Comparison of ENCODE assay signal across 8 mouse cellular contexts in the genomic region with DNA sequence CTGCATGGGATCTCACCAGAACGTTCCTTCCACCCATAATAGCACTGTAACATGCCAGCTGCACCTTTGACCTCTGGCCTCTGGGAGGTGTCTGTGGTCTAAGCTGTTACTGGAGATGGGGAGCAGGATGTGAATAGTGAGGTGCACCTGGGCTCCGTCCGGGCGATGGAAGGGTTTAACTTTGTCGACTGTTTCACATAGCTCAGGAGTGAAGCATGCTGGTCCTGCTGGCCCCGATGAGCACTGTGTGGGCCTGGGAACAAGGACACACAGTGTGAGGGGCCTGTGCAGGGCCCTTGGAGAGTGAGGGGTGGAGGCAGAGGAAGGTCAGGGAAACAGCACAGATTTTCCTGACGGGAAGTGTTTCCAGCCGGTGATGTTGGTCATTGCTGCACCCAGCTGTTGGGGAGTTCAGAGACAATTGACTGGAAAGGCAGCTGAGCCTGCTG. TPM values are rescaled to one million over a fixed set of nuclear protein-coding genes. Genes with fewer than 3 reads are reported as not detected.
A peak's percentile ranks its signal among the peaks of the same experiment; 100 is the strongest.
DNase-seq lines count a peak whose midpoint lies in the region; ATAC-seq and TF ChIP-seq lines count a peak whose summit lies in the region.

No protein-coding gene starts in this region.

- no peak overlapping the region for H3K4me2 ChIP-seq in limb, embryonic 14.5 days (replicated peaks; ENCODE audit: low read depth, low read length, severe bottlenecking)

- H3K9ac ChIP-seq in limb, embryonic 14.5 days (ENCODE audit: low read depth, low read length, severe bottlenecking), result no peak overlapping the region

- H3K4me1 ChIP-seq in kidney, adult 2 months (ENCODE audit: control insufficient read depth, insufficient read depth, low read length), result peaks cover 33% of the 10 kb centered on the region
- H3K4me1 ChIP-seq in bone marrow macrophage, adult 2 months (ENCODE audit: control insufficient read depth, insufficient read depth, low read length), result peaks cover 54% of the 10 kb centered on the region
- H3K4me1 ChIP-seq in limb, embryonic 14.5 days (ENCODE audit: control insufficient read depth, insufficient read depth, low read length), result peaks cover 10% of the 10 kb centered on the region

- H3K36me3 ChIP-seq in kidney, adult 2 months (ENCODE audit: control insufficient read depth, insufficient read depth, low read length), result no peaks in the 10 kb centered on the region
- H3K36me3 ChIP-seq in limb, embryonic 14.5 days (ENCODE audit: control insufficient read depth, insufficient read depth, low read length), result peaks cover 38% of the 10 kb centered on the region

- peak; percentile 23; the same call in 1 of the 2 replicates for ATAC-seq in limb, embryonic 14.5 days (ENCODE audit: low FRiP score, low read depth)

- WGBS in kidney, adult 2 months, result 39% methylated on average over 8 of the region's 8 CpGs
- WGBS in limb, embryonic 14.5 days, result 34% methylated on average over 8 of the region's 8 CpGs

- no peak overlapping the region for H3K4me3 ChIP-seq in kidney, adult 2 months (ENCODE audit: insufficient read depth, low read depth, low read length)
- H3K4me3 ChIP-seq in bone marrow macrophage, adult 2 months (ENCODE audit: insufficient read depth, low read length), result no peak overlapping the region
- no peak overlapping the region for H3K4me3 ChIP-seq in limb, embryonic 14.5 days (replicated peaks; ENCODE audit: low read length)

- no peak for DNase-seq in kidney, adult 2 months
- no peak for DNase-seq in kidney, postnatal 36 days
- DNase-seq in CD4-positive helper T cell, adult 2 months (ENCODE audit: low read depth, low spot score), result peak; percentile 10
- no peak for DNase-seq in limb, embryonic 14.5 days (ENCODE audit: low spot score)
- DNase-seq in adrenal gland, postnatal 14 days, result no peak
- no peak for DNase-seq in ovary, adult 18-20 months (ENCODE audit: low spot score)
- no peak for DNase-seq in spleen, postnatal 10 days (ENCODE audit: low spot score in 2 of 2)

- no peaks in the 10 kb centered on the region for H3K27me3 ChIP-seq in kidney, adult 2 months (replicated peaks; ENCODE audit: control insufficient read depth, insufficient read depth, low read length)
- H3K27me3 ChIP-seq in limb, embryonic 14.5 days (ENCODE audit: control insufficient read depth, insufficient read depth, low read length), result no peaks in the 10 kb centered on the region

- peak overlapping the region; percentile 45; the same call in 1 of the 2 replicates for H3K27ac ChIP-seq in kidney, adult 2 months (ENCODE audit: insufficient read depth, low read depth, low read length)
- peak overlapping the region; percentile 99 for H3K27ac ChIP-seq in bone marrow macrophage, adult 2 months (ENCODE audit: insufficient read depth, low read depth, low read length)
- H3K27ac ChIP-seq in limb, embryonic 14.5 days (replicated peaks; ENCODE audit: low read depth, low read length), result peak overlapping the region; percentile 35; the same call in 1 of the 2 replicates

- TF ChIP-seq POLR2A in kidney, adult 2 months (IDR thresholded peaks at IDR 0.05; ENCODE audit: low read depth, low read length), result no peak
- TF ChIP-seq POLR2A in bone marrow macrophage, adult 2 months (IDR thresholded peaks at IDR 0.05; ENCODE audit: borderline replicate concordance, low read depth, low read length), result no peak
- TF ChIP-seq POLR2A in limb, embryonic 14.5 days (IDR thresholded peaks at IDR 0.05; ENCODE audit: borderline replicate concordance, extremely low read depth, insufficient read depth, insufficient read length), result no peak

- no peak for TF ChIP-seq CTCF in kidney, adult 2 months (conservative IDR thresholded peaks at IDR 0.05; ENCODE audit: insufficient read depth, insufficient read length, low read depth, low read length)
- TF ChIP-seq CTCF in bone marrow macrophage, adult 2 months (IDR thresholded peaks at IDR 0.05; ENCODE audit: low read depth, low read length), result no peak

- H3K9me3 ChIP-seq in limb, embryonic 14.5 days (ENCODE audit: control insufficient read depth, low read length), result no peaks in the 10 kb centered on the region

RNA-seq across cellular contexts. Expression of a gene that starts 23.1 kb away (rescaled TPM):
- polyA plus RNA-seq in kidney, adult 2 months (2012; rRNA removed), result 39.5 and 47.7 TPM in 2 replicates
- 103 and 109 TPM in 2 replicates for polyA plus RNA-seq in bone marrow macrophage, adult 2 months (2012; ENCODE audit: insufficient read depth, insufficient read length, missing spikeins)
- polyA plus RNA-seq in limb, embryonic 14.5 days (2012; rRNA removed), result 35.7 and 36.3 TPM in 2 replicates
- 25.1 and 26.6 TPM in 2 replicates for polyA plus RNA-seq in limb, embryonic 14.5 days (2014; fragmentation: Nextera tagmentation; extraction: Ambion mirVana)
- 36.7 and 42.7 TPM in 2 replicates for total RNA-seq in adrenal gland, postnatal 14 days (2021)

RNA-seq across cellular contexts. Expression of a gene that starts 44.5 kb away (rescaled TPM):
- polyA plus RNA-seq in kidney, adult 2 months (2012; rRNA removed), result 22.5 and 25.6 TPM in 2 replicates
- polyA plus RNA-seq in bone marrow macrophage, adult 2 months (2012; ENCODE audit: insufficient read depth, insufficient read length, missing spikeins), result 0.55 TPM in 2 replicates
- 34.8 and 34.9 TPM in 2 replicates for polyA plus RNA-seq in limb, embryonic 14.5 days (2012; rRNA removed)
- polyA plus RNA-seq in limb, embryonic 14.5 days (2014; fragmentation: Nextera tagmentation; extraction: Ambion mirVana), result 11.3 and 16.2 TPM in 2 replicates
- 28.0 and 31.0 TPM in 2 replicates for total RNA-seq in adrenal gland, postnatal 14 days (2021)

Comparison
In these comparisons a context has a peak if more than half of its experiments do, and no peak if none do; other contexts are left out.
1. H3K27ac ChIP-seq: peak in every context shown above with its lines; median percentile 99 in bone marrow macrophage, adult 2 months; 45 in kidney, adult 2 months; 35 in limb, embryonic 14.5 days.